Comparison of ENCODE assay signal across 15 mouse cellular contexts in genomic region chr4:115954656-115955493, GRCm38 (mm10). TPM values are rescaled to one million over a fixed set of nuclear protein-coding genes. Genes with fewer than 3 reads are reported as not detected.
A peak's percentile ranks its signal among the peaks of the same experiment; 100 is the strongest.
DNase-seq lines count a peak whose midpoint lies in the region; ATAC-seq and TF ChIP-seq lines count a peak whose summit lies in the region.
"Had no signal": no experiment of that assay in that cellular context is flagged by ENCODE, and none has a peak within 500 bp of the region (broad histone marks: within the 10 kb centered on the region; RNA-seq: fewer than 3 reads in every experiment).

No protein-coding gene starts in this region.

- peaks cover 6% of the 10 kb centered on the region for H3K4me1 ChIP-seq in heart, embryonic 10.5 days
- no peaks in the 10 kb centered on the region for H3K4me1 ChIP-seq in forebrain, postnatal 0 days (ENCODE audit: insufficient read depth)
- peaks cover 24% of the 10 kb centered on the region for H3K4me1 ChIP-seq in midbrain, embryonic 12.5 days

- TF ChIP-seq CTCF in forebrain, postnatal 0 days (IDR thresholded peaks at IDR 0.05; ENCODE audit: low read depth): no peak
- no peak for TF ChIP-seq CTCF in layer of hippocampus, adult 2 months (conservative IDR thresholded peaks at IDR 0.05)

- H3K27ac ChIP-seq in heart, embryonic 10.5 days: no peak overlapping the region
- H3K27ac ChIP-seq in forebrain, postnatal 0 days (ENCODE audit: low read depth, low read length): no peak overlapping the region
- H3K27ac ChIP-seq in midbrain, embryonic 12.5 days (replicated peaks): peak overlapping the region; percentile 49; the same call in 1 of the 2 replicates
- no peak overlapping the region for H3K27ac ChIP-seq in layer of hippocampus, adult 2 months

- H3K27me3 ChIP-seq in heart, embryonic 10.5 days (ENCODE audit: insufficient read depth, poor library complexity, severe bottlenecking): peaks cover 99% of the 10 kb centered on the region
- peaks cover 53% of the 10 kb centered on the region for H3K27me3 ChIP-seq in forebrain, postnatal 0 days (ENCODE audit: insufficient read depth, low read length)
- H3K27me3 ChIP-seq in midbrain, embryonic 12.5 days: peaks cover 95% of the 10 kb centered on the region

- H3K36me3 ChIP-seq in heart, embryonic 10.5 days: no peaks in the 10 kb centered on the region
- H3K36me3 ChIP-seq in forebrain, postnatal 0 days (ENCODE audit: insufficient read depth): no peaks in the 10 kb centered on the region
- no peaks in the 10 kb centered on the region for H3K36me3 ChIP-seq in midbrain, embryonic 12.5 days

- no peak overlapping the region for H3K9ac ChIP-seq in forebrain, postnatal 0 days
- H3K9ac ChIP-seq in midbrain, embryonic 12.5 days (replicated peaks): peak overlapping the region; percentile 34; the same call in 1 of the 2 replicates

- no peak for ATAC-seq in forebrain, postnatal 0 days
- peak; percentile 62 for ATAC-seq in midbrain, embryonic 12.5 days (ENCODE audit: low FRiP score, low read depth)
- ATAC-seq: inflammation-experienced regulatory T-cells, adult 6 months; Patski had no signal

- H3K9me3 ChIP-seq in heart, embryonic 10.5 days: no peaks in the 10 kb centered on the region
- H3K9me3 ChIP-seq in forebrain, postnatal 0 days (ENCODE audit: low read length): no peaks in the 10 kb centered on the region
- no peaks in the 10 kb centered on the region for H3K9me3 ChIP-seq in midbrain, embryonic 12.5 days

- H3K4me2 ChIP-seq in forebrain, postnatal 0 days (ENCODE audit: low read depth): peak overlapping the region; percentile 26
- H3K4me2 ChIP-seq in midbrain, embryonic 12.5 days (replicated peaks): peak overlapping the region; percentile 44

- DNase-seq in heart, embryonic 10.5 days (ENCODE audit: low spot score): no peak
- DNase-seq in heart, adult 9 months (ENCODE audit: low spot score in 2 of 2): no peak
- DNase-seq in ZHBTc4 (ENCODE audit: low read depth, low spot score): peak; percentile 77
- no peak for DNase-seq in forebrain, postnatal 0 days
- no peak for DNase-seq in frontal cortex, postnatal 25 days (ENCODE audit: low spot score in 2 of 2)
- no peak for DNase-seq in kidney, postnatal 25 days
- no peak for DNase-seq in layer of hippocampus, adult 2 months (ENCODE audit: low spot score in 2 of 2)
- DNase-seq: cerebellum, adult 9-10 months; thymus, postnatal 25 days had no signal

- H3K4me3 ChIP-seq in heart, embryonic 10.5 days: peak overlapping the region; percentile 27
- 0 out of 2 replicates have a peak overlapping the region, but pooled peaks have one; percentile 14 for H3K4me3 ChIP-seq in forebrain, postnatal 0 days (ENCODE audit: low read depth, low read length)
- peak overlapping the region; percentile 20 for H3K4me3 ChIP-seq in midbrain, embryonic 12.5 days
- no peak overlapping the region for H3K4me3 ChIP-seq in layer of hippocampus, adult 2 months

- 2% methylated on average over 19 of the region's 19 CpGs for WGBS in heart, embryonic 10.5 days
- WGBS in forebrain, postnatal 0 days: 4% methylated on average over 19 of the region's 19 CpGs
- under 1% methylated on average over 19 of the region's 19 CpGs for WGBS in midbrain, embryonic 12.5 days

RNA-seq across cellular contexts. Expression of gene Dmbx1, which starts 15.1 kb away (rescaled TPM):
- polyA plus RNA-seq in heart, embryonic 10.5 days (2016; fragmentation: Nextera tagmentation; extraction: Ambion mirVana): not detected in 2 replicates
- 0.15 TPM in 1 of 2 replicates, not detected in the other for total RNA-seq in forebrain, postnatal 0 days (2014; rRNA removed)
- polyA plus RNA-seq in forebrain, postnatal 0 days (2015; fragmentation: Nextera tagmentation; extraction: Ambion mirVana): 0.18 and 0.23 TPM in 2 replicates
- polyA plus RNA-seq in midbrain, embryonic 12.5 days (2016; fragmentation: Nextera tagmentation; extraction: Ambion mirVana): 18.2 and 18.3 TPM in 2 replicates
- total RNA-seq in layer of hippocampus, adult 2 months (2021): not detected
- total RNA-seq: liver, adult 2 months had no signal
- polyA plus RNA-seq: gonadal fat pad, adult 2 months; inflammation-experienced regulatory T-cells, adult 6 months; liver, adult 2 months; Patski; spleen, adult 2 months had no signal

Comparison
In these comparisons a context has a peak if more than half of its experiments do, and no peak if none do; other contexts are left out.
1. RNA of gene Dmbx1, which starts 15.1 kb away (polyA plus RNA-seq): 18.2 to 18.3 TPM in midbrain, embryonic 12.5 days; 0.18 to 0.23 TPM in forebrain, postnatal 0 days and not detected in heart, embryonic 10.5 days; every median in the first group is over 10 times any median in the second.